In the genomic region with DNA sequence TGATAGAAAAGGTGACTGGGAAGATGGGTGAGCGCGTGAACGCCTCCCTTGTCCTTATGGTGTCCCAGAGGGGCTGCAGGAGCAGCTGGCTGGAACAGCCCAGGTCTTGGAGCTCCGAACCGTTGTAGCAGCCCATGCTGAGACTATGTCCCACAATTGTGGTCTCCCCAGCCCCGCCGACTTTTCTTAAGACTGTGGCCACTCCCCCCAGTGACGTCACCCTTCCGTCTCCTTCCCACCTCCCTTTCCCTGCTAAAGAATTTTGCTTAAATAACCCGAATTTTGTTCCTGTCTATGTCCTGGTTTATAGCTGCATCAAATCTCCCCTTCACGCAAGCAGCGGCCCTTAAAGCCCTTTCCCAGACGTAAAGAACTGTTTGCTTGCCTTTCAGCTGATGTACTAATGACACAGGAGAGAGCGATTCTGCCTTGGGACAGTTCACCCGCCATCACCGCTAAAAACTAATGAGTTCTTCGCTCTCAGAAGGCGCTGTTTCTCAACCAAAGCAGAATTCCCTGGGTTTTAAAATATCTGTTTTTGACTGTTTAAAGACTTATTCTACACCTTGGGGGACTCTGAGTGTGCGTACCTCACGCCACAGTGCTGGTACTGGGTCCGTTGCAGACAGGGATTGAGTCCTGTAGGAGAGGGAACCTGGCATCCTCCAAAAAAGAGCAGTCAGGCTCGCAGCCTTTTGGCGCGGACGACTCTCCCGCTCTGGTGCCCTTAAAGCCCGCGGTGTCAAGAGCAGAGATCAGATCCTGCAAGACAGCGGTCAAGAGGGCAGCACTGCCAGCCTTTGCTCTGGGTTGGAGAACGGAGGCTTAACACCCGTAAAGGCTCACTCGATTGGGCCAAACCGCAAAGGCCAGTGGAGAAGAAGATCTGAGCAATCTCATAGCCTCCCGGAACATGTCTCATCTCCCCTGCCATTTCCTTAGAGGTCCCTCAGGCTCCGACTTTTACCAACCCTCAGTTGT, we compare ENCODE assay signal across 8 mouse cellular contexts. TPM values are rescaled to one million over a fixed set of nuclear protein-coding genes. Genes with fewer than 3 reads are reported as not detected.
DNase-seq lines count a peak whose midpoint lies in the region; ATAC-seq lines count a peak whose summit lies in the region.

Gene Ch25h, minus strand, starts transcription at position 174 of the 981 bp plus-strand sequence.

- peak within 1 kb of the TSS; percentile 54 for H3K4me3 ChIP-seq in hindbrain, embryonic 14.5 days (replicated peaks; ENCODE audit: low read length)
- H3K4me3 ChIP-seq in limb, embryonic 12.5 days (replicated peaks) = peak within 1 kb of the TSS; percentile 52
- H3K4me3 ChIP-seq in midbrain, embryonic 10.5 days = peak within 1 kb of the TSS; percentile 65

- peak; percentile 42 to 80 for DNase-seq in adrenal gland, adult (ENCODE audit: inconsistent age in 2 of 2, low spot score in 1 of 2)
- DNase-seq in adrenal gland, adult 8-10 months = no peak
- DNase-seq in brain, adult 2 months (ENCODE audit: low read depth, low spot score) = peak; percentile 62
- DNase-seq in frontal cortex, postnatal 36 days (ENCODE audit: low spot score in 2 of 2) = peak; percentile 3
- DNase-seq in hindbrain, embryonic 14.5 days (ENCODE audit: low spot score) = peak; percentile 54
- DNase-seq in midbrain, embryonic 10.5 days (ENCODE audit: low spot score) = peak; percentile 56
- peak; percentile 46 for DNase-seq in right cerebral cortex, postnatal 4 days

- ATAC-seq in hindbrain, embryonic 14.5 days (ENCODE audit: low FRiP score) = peak; percentile 87
- ATAC-seq in limb, embryonic 12.5 days (ENCODE audit: insufficient number of reproducible peaks, insufficient read depth, low FRiP score, low TSS enrichment, low read depth) = peak; percentile 73

- peak within 1 kb of the TSS; percentile 83 for H3K4me2 ChIP-seq in hindbrain, embryonic 14.5 days (replicated peaks)
- peak within 1 kb of the TSS; percentile 95 for H3K4me2 ChIP-seq in limb, embryonic 12.5 days

- no peaks in the 10 kb centered on the region for H3K36me3 ChIP-seq in hindbrain, embryonic 14.5 days (replicated peaks; ENCODE audit: control insufficient read depth, insufficient read depth)
- no peaks in the 10 kb centered on the region for H3K36me3 ChIP-seq in limb, embryonic 12.5 days
- no peaks in the 10 kb centered on the region for H3K36me3 ChIP-seq in midbrain, embryonic 10.5 days

- 1% methylated on average over 35 of the region's 35 CpGs for WGBS in hindbrain, embryonic 14.5 days
- WGBS in limb, embryonic 12.5 days = 1% methylated on average over 35 of the region's 35 CpGs
- 2% methylated on average over 35 of the region's 35 CpGs for WGBS in midbrain, embryonic 10.5 days

- H3K27ac ChIP-seq in hindbrain, embryonic 14.5 days = no peak within 1 kb of the TSS
- no peak within 1 kb of the TSS for H3K27ac ChIP-seq in limb, embryonic 12.5 days
- peak within 1 kb of the TSS; percentile 63 for H3K27ac ChIP-seq in midbrain, embryonic 10.5 days (replicated peaks)

- H3K9ac ChIP-seq in hindbrain, embryonic 14.5 days = peak within 1 kb of the TSS; percentile 55
- H3K9ac ChIP-seq in limb, embryonic 12.5 days (replicated peaks) = peak within 1 kb of the TSS; percentile 47

- H3K4me1 ChIP-seq in hindbrain, embryonic 14.5 days (replicated peaks; ENCODE audit: control insufficient read depth, insufficient read depth, low read length) = peaks cover 16% of the 10 kb centered on the region
- peaks cover 14% of the 10 kb centered on the region for H3K4me1 ChIP-seq in limb, embryonic 12.5 days (replicated peaks)
- H3K4me1 ChIP-seq in midbrain, embryonic 10.5 days = peaks cover 17% of the 10 kb centered on the region

- H3K27me3 ChIP-seq in hindbrain, embryonic 14.5 days (ENCODE audit: control insufficient read depth, insufficient read depth, low read length) = peaks cover 27% of the 10 kb centered on the region
- peaks cover 44% of the 10 kb centered on the region for H3K27me3 ChIP-seq in limb, embryonic 12.5 days
- peaks cover 69% of the 10 kb centered on the region for H3K27me3 ChIP-seq in midbrain, embryonic 10.5 days (ENCODE audit: low read depth, poor library complexity, severe bottlenecking)

- H3K9me3 ChIP-seq in hindbrain, embryonic 14.5 days (ENCODE audit: control insufficient read depth, low read length) = no peaks in the 10 kb centered on the region
- H3K9me3 ChIP-seq in limb, embryonic 12.5 days = no peaks in the 10 kb centered on the region
- H3K9me3 ChIP-seq in midbrain, embryonic 10.5 days (replicated peaks) = no peaks in the 10 kb centered on the region

RNA-seq across cellular contexts. Expression of gene Ch25h, which starts in this region (rescaled TPM):
- 1 to 10 TPM in 3 of 4 experiments, under 1 TPM in 1; 0.64 to 3.4 (median 1.8) TPM for total RNA-seq in adrenal gland, adult 8-10 months (2022)
- 0.27 and 0.55 TPM in 2 replicates for polyA plus RNA-seq in hindbrain, embryonic 14.5 days (2014; fragmentation: Nextera tagmentation; extraction: Ambion mirVana)
- polyA plus RNA-seq in limb, embryonic 12.5 days (2016; fragmentation: Nextera tagmentation; extraction: Ambion mirVana) = 5.4 and 9.6 TPM in 2 replicates
- polyA plus RNA-seq in midbrain, embryonic 10.5 days (2016; fragmentation: Nextera tagmentation; extraction: Ambion mirVana) = 0.32 and 0.78 TPM in 2 replicates

Comparison
In these comparisons a context has a peak if more than half of its experiments do, and no peak if none do; other contexts are left out.
1. Peak in DNase-seq, ATAC-seq, H3K4me3 ChIP-seq, H3K9ac ChIP-seq and H3K4me2 ChIP-seq in hindbrain, embryonic 14.5 days; RNA of the gene not detected or under 1 TPM.
2. Peak in DNase-seq, H3K4me3 ChIP-seq and H3K27ac ChIP-seq in midbrain, embryonic 10.5 days; RNA of the gene not detected or under 1 TPM.